Mouse (Mus musculus) MEL (cell line): ENCODE measurements at regions not wholly inside any gene's neighbourhood (a gene's known extent, or its start where the extent isn't known, plus 50 kb on each side); places are given as distances from the start of the nearest gene placed in this dataset.
A peak's percentile ranks its signal among the peaks of the same experiment; 100 is the strongest.

Experiments used
- DNase-seq: peaks from one replicate; pipeline ENCODE4 v3.0.0; 2011; ENCODE audit warnings: low read depth, low spot score
- H3K27ac ChIP-seq: 2 replicates; pipeline ENCODE4 v1.5.1; 2012; ENCODE audit warnings: low read depth, mild to moderate bottlenecking, control low read depth, low read length, moderate library complexity; ENCODE audit not compliant: control insufficient read depth
- H3K27me3 ChIP-seq, 2 experiments: fragments of 150-350 bp in 1 of 2; sonication (generic) in 1 of 2; 2 replicates each; pipeline ENCODE4 v1.6.1; 2012; ENCODE audit warnings: low read length in 2 of 2, mild to moderate bottlenecking in 2 of 2, improper control_type of control experiment in 1 of 2, moderate library complexity in 1 of 2; ENCODE audit not compliant: insufficient read depth in 2 of 2, control insufficient read depth in 1 of 2
- H3K36me3 ChIP-seq, 2 experiments: 2 replicates each; pipeline ENCODE4 v1.6.1; 2012 to 2014; ENCODE audit warnings: low read length in 2 of 2, improper control_type of control experiment in 1 of 2, inconsistent platforms in 1 of 2, mild to moderate bottlenecking in 1 of 2; ENCODE audit not compliant: insufficient read depth in 2 of 2, control insufficient read depth in 1 of 2
- H3K4me1 ChIP-seq, 2 experiments: fragments of 150-350 bp in 1 of 2; sonication (generic) in 1 of 2; 2 replicates each; pipeline ENCODE4 v1.6.1; 2012; ENCODE audit warnings: low read length in 2 of 2, improper control_type of control experiment in 1 of 2, mild to moderate bottlenecking in 1 of 2; ENCODE audit not compliant: insufficient read depth in 2 of 2, control insufficient read depth in 1 of 2
- H3K4me3 ChIP-seq, 2 experiments: fragments of 150-350 bp in 1 of 2; sonication (generic) in 1 of 2; 2 replicates each; pipeline ENCODE4 v1.5.1; 2012; ENCODE audit warnings: low read depth in 2 of 2, low read length in 2 of 2, mild to moderate bottlenecking in 2 of 2, moderate library complexity in 2 of 2, control low read depth in 1 of 2, improper control_type of control experiment in 1 of 2; ENCODE audit not compliant: control insufficient read depth in 1 of 2, insufficient read depth in 1 of 2
- H3K79me2 ChIP-seq: 2 replicates; pipeline ENCODE4 v1.6.1; 2012; ENCODE audit warnings: mild to moderate bottlenecking, low read length, moderate library complexity; ENCODE audit not compliant: control insufficient read depth, poor library complexity, insufficient read depth
- H3K9ac ChIP-seq: 2 replicates; pipeline ENCODE4 v1.6.1; 2012; ENCODE audit warnings: low read depth, mild to moderate bottlenecking, control low read depth, low read length, moderate library complexity; ENCODE audit not compliant: control insufficient read depth, poor library complexity, severe bottlenecking
- H3K9me3 ChIP-seq: fragments of 150-350 bp; sonication (generic); replicated peaks from 2 replicates; pipeline ENCODE4 v1.6.1; 2012; ENCODE audit warnings: mild to moderate bottlenecking, low read length, improper control_type of control experiment, moderate library complexity; ENCODE audit not compliant: insufficient read depth
- CHD2 ChIP-seq: IDR thresholded peaks from 2 replicates; pipeline ENCODE4 v1.6.1; 2011; ENCODE audit warnings: low read length, improper control_type of control experiment
- E2F4 ChIP-seq: IDR thresholded peaks from 2 replicates; pipeline ENCODE4 v1.6.1; 2011; ENCODE audit warnings: low read depth, low read length, improper control_type of control experiment, borderline replicate concordance
- EP300 ChIP-seq, 2 experiments: IDR thresholded peaks; 2 replicates each; pipeline ENCODE4 v1.6.1; 2011; ENCODE audit warnings: improper control_type of control experiment in 2 of 2, low read length in 2 of 2, low read depth in 1 of 2, mild to moderate bottlenecking in 1 of 2
- GABPA ChIP-seq: IDR thresholded peaks from 2 replicates; pipeline ENCODE4 v1.6.1; 2012; ENCODE audit warnings: low read depth, mild to moderate bottlenecking, inconsistent platforms, low read length, improper control_type of control experiment, moderate library complexity
- GATA1 ChIP-seq: IDR thresholded peaks from 2 replicates; pipeline ENCODE4 v1.6.1; 2011; ENCODE audit warnings: low read depth, low read length, improper control_type of control experiment
- HCFC1 ChIP-seq: IDR thresholded peaks from 2 replicates; pipeline ENCODE4 v1.6.1; 2012; ENCODE audit warnings: low read depth, mild to moderate bottlenecking, inconsistent platforms, low read length, improper control_type of control experiment, moderate library complexity
- JUND ChIP-seq: IDR thresholded peaks from 2 replicates; pipeline ENCODE4 v1.6.1; 2011; ENCODE audit warnings: low read depth, mild to moderate bottlenecking, improper control_type of control experiment, low read length
- KAT2A ChIP-seq: conservative IDR thresholded peaks from 2 replicates; pipeline ENCODE4 v1.6.1; 2012; ENCODE audit warnings: low read depth, low read length, improper control_type of control experiment, inconsistent platforms
- MAFK ChIP-seq: IDR thresholded peaks from 2 replicates; pipeline ENCODE4 v1.6.1; 2011; ENCODE audit warnings: low read depth, mild to moderate bottlenecking, low read length, improper control_type of control experiment, borderline replicate concordance
- MXI1 ChIP-seq: IDR thresholded peaks from 2 replicates; pipeline ENCODE4 v1.6.1; 2011; ENCODE audit warnings: mild to moderate bottlenecking, low read depth, low read length, improper control_type of control experiment
- MYC ChIP-seq: IDR thresholded peaks from 2 replicates; pipeline ENCODE4 v1.6.1; 2011; ENCODE audit warnings: low read depth, mild to moderate bottlenecking, low read length, improper control_type of control experiment, moderate library complexity
- NELFE ChIP-seq: IDR thresholded peaks from 2 replicates; pipeline ENCODE4 v1.6.1; 2011; ENCODE audit warnings: low read depth, low read length, improper control_type of control experiment
- NRF1 ChIP-seq: IDR thresholded peaks from 2 replicates; pipeline ENCODE4 v1.6.1; 2014; ENCODE audit warnings: low read depth, mild to moderate bottlenecking, inconsistent platforms, low read length, improper control_type of control experiment, moderate library complexity; ENCODE audit not compliant: poor library complexity, insufficient read depth, severe bottlenecking
- POLR2A ChIP-seq, 2 experiments: IDR thresholded peaks; 2 replicates each; pipeline ENCODE4 v1.6.1; 2011 to 2012; ENCODE audit warnings: low read length in 2 of 2, mild to moderate bottlenecking in 2 of 2, control low read depth in 1 of 2, improper control_type of control experiment in 1 of 2, low read depth in 1 of 2, moderate library complexity in 1 of 2; ENCODE audit not compliant: control insufficient read depth in 1 of 2, insufficient read depth in 1 of 2, poor library complexity in 1 of 2
- POLR2AphosphoS2 ChIP-seq: IDR thresholded peaks from 2 replicates; pipeline ENCODE4 v1.6.1; 2011; ENCODE audit warnings: low read length, improper control_type of control experiment
- RAD21 ChIP-seq: IDR thresholded peaks from 2 replicates; pipeline ENCODE4 v1.6.1; 2011; ENCODE audit warnings: mild to moderate bottlenecking, low read depth, low read length, improper control_type of control experiment
- SMC3 ChIP-seq: IDR thresholded peaks from 2 replicates; pipeline ENCODE4 v1.6.1; 2011; ENCODE audit warnings: low read depth, low read length, improper control_type of control experiment
- TBP ChIP-seq: IDR thresholded peaks from 2 replicates; pipeline ENCODE4 v1.8.0; 2011; ENCODE audit warnings: low read depth, low read length, improper control_type of control experiment
- USF1 ChIP-seq: IDR thresholded peaks from 2 replicates; pipeline ENCODE4 v1.6.1; 2014; ENCODE audit warnings: low read depth, mild to moderate bottlenecking, inconsistent platforms, low read length, improper control_type of control experiment, moderate library complexity
- ZMIZ1 ChIP-seq: IDR thresholded peaks from 2 replicates; pipeline ENCODE4 v1.6.1; 2012; ENCODE audit warnings: low read depth, mild to moderate bottlenecking, inconsistent platforms, low read length, improper control_type of control experiment, moderate library complexity
- ZNF384 ChIP-seq: IDR thresholded peaks from 2 replicates; pipeline ENCODE4 v1.6.1; 2012; ENCODE audit warnings: low read depth, mild to moderate bottlenecking, inconsistent platforms, low read length, improper control_type of control experiment

DNA sequence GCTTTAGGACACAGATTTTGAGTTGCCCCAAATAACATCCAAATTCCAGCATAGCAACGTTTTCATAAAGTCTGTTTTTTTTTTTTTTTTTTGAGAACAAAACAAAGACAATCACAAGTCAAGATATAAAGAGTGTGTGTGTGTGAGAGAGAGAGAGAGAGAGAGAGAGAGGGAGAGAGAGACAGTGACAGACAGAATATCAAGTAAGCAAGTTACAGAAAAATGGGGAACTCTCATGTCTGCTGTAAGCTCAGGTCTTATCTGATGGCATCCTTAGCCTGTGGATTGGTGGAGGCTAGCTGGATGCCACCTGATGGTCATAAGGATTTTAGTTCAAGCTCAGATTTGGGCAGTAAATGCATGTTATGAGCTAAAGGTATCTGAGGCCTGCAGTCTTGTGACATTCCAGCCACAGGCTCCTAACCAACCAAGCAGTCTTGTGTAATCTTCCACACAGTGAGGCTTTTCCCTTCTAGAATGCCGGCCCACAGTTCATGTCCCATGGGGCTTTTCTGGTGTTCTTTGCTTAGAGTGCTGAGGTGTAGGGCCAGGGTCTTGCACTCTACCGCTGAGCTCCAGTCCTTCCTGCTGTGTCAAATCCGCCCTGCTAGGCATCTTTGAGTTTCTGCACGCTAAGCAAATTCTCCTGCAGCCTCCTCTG is 64.8 kb upstream of the Zfp706 start (continued):
- TF ChIP-seq MAFK: peak; percentile 47; the same call in 1 of the 2 replicates
- TF ChIP-seq NELFE: 0 out of 2 replicates have a peak, but pooled peaks have one; percentile 23
- TF ChIP-seq POLR2A (IDR thresholded peaks at IDR 0.05; ENCODE audit: control insufficient read depth in 1 of 2, insufficient read depth in 1 of 2, low read depth in 1 of 2, low read length in 2 of 2, poor library complexity in 1 of 2): no peak

DNA sequence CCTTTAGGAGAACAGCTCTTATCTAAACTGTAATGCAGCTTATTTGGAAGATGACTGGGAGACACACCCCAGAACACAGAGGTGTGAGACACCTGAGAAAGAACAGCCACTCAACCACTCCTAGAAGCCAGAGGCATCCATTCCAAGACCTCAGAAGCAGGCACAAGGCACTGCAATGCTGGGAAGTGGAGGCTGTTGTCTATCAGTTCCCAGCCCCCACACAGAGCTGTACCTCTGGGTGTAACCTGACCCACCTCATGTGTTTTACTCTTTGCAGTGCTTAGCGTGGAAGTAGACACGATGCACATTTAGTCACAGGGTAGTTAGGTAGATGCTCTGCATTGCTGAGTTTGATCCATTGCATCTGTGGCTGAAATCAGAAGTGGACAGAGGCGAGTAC is 62.6 kb upstream of the Zfp706 start:
- Histone ChIP-seq H3K27me3 (no peaks in the 10 kb centered on the region), H3K79me2 (no peaks in the 10 kb centered on the region), H3K36me3 (peaks cover 0 to 12% of the 10 kb centered on the region in 2 experiments; a peak in 2 of 4 replicates), H3K27ac (no peak overlapping the region), H3K4me1 (peaks cover 7 to 23% of the 10 kb centered on the region in 2 experiments), H3K4me3 (no peak overlapping the region), H3K9ac (no peak overlapping the region), H3K9me3 (no peaks in the 10 kb centered on the region)
- DNase-seq: no peak
- TF ChIP-seq KAT2A (no peak), EP300 (IDR thresholded peaks at IDR 0.05; ENCODE audit: low read depth in 1 of 2, low read length in 2 of 2) (peak in 1 of 2 experiments; percentile 17; a peak in 1 of 4 replicates)

GRCm38 (mm10) chr15:37067326-37067725 is 59.8 kb upstream of the Zfp706 start:
- H3K36me3 ChIP-seq: peaks cover 0 to 8% of the 10 kb centered on the region in 2 experiments; a peak in 2 of 4 replicates
- no peaks in the 10 kb centered on the region for H3K79me2 ChIP-seq
- no peak overlapping the region for H3K4me3 ChIP-seq
- H3K27ac ChIP-seq: no peak overlapping the region
- no peaks in the 10 kb centered on the region for H3K27me3 ChIP-seq
- no peak for DNase-seq
- no peak overlapping the region for H3K9ac ChIP-seq
- no peak for TF ChIP-seq GABPA
- TF ChIP-seq CHD2: no peak
- no peak for TF ChIP-seq POLR2AphosphoS2
- TF ChIP-seq RAD21: no peak
- no peak for TF ChIP-seq TBP
- no peak for TF ChIP-seq JUND
- no peak for TF ChIP-seq GATA1
- TF ChIP-seq USF1: no peak
- no peak for TF ChIP-seq ZNF384
- no peak for TF ChIP-seq E2F4
- TF ChIP-seq HCFC1: no peak
- TF ChIP-seq POLR2A (IDR thresholded peaks at IDR 0.05; ENCODE audit: control insufficient read depth in 1 of 2, insufficient read depth in 1 of 2, low read depth in 1 of 2, low read length in 2 of 2, poor library complexity in 1 of 2): no peak
- TF ChIP-seq SMC3: no peak
- no peak for TF ChIP-seq NRF1
- no peak for TF ChIP-seq MXI1
- TF ChIP-seq MAFK: no peak
- no peak for TF ChIP-seq ZMIZ1
- no peak for TF ChIP-seq MYC
- no peak for TF ChIP-seq NELFE
- H3K4me1 ChIP-seq: peaks cover 7 to 19% of the 10 kb centered on the region in 2 experiments
- no peaks in the 10 kb centered on the region for H3K9me3 ChIP-seq
